Mouse (Mus musculus) small intestine, adult 2 months (tissue): ENCODE data around the gene H2al2a. TPM values are rescaled to one million over a fixed set of nuclear protein-coding genes. Genes with fewer than 3 reads are reported as not detected.

Experiments used
- H3K27ac ChIP-seq: fragments of 200-500 bp; 2 replicates; pipeline ENCODE4 v1.5.1; 2012; ENCODE audit warnings: low read depth, low read length, control low read depth, inconsistent platforms; ENCODE audit not compliant: insufficient read depth
- H3K27me3 ChIP-seq: fragments of 200-500 bp; 2 replicates; pipeline ENCODE4 v1.6.1; 2012; ENCODE audit warnings: mild to moderate bottlenecking, moderate library complexity, low read length, inconsistent platforms; ENCODE audit not compliant: control insufficient read depth, insufficient read depth
- H3K36me3 ChIP-seq: fragments of 200-500 bp; 2 replicates; pipeline ENCODE4 v1.6.1; 2012; ENCODE audit warnings: mild to moderate bottlenecking, low read length, control low read depth, inconsistent platforms; ENCODE audit not compliant: control insufficient read depth, insufficient read depth
- H3K4me1 ChIP-seq: fragments of 200-500 bp; 2 replicates; pipeline ENCODE4 v1.6.1; 2012; ENCODE audit warnings: low read length, inconsistent platforms, mixed read lengths; ENCODE audit not compliant: control insufficient read depth, insufficient read depth, insufficient read length
- H3K4me3 ChIP-seq: fragments of 200-500 bp; 2 replicates; pipeline ENCODE4 v1.5.1; 2012; ENCODE audit warnings: low read depth, mild to moderate bottlenecking, control low read depth, inconsistent platforms, low read length, moderate library complexity
- CTCF ChIP-seq: fragments of 200-500 bp; IDR thresholded peaks from 2 replicates; pipeline ENCODE4 v1.5.1; 2012; ENCODE audit warnings: low read depth, mild to moderate bottlenecking, control low read depth, inconsistent platforms, low read length, moderate library complexity, mixed read lengths; ENCODE audit not compliant: insufficient replicate concordance, insufficient read length; ENCODE audit errors: extremely low read depth
- POLR2A ChIP-seq: fragments of 200-500 bp; IDR thresholded peaks from 2 replicates; pipeline ENCODE4 v1.6.1; 2012; ENCODE audit warnings: low read depth, mild to moderate bottlenecking, control low read depth, inconsistent platforms, low read length, moderate library complexity
- WGBS: fragments of 180-500 bp; shearing (Covaris S2); methylation state at CpG from one replicate; pipeline ENCODE4 v1.1.7; 2018; 5-methylcytosine and 5-hydroxymethylcytosine counted together
- polyA plus RNA-seq: library from polyadenylated mRNA; depleted of rRNA; stranded (reverse); fragments of >200 nt; gene quantifications from 2 replicates; pipeline ENCODE4 v1.2.3, GENCODE M21; 2012; rRNA removed

The H2al2a gene
- polyA plus RNA-seq, 1 experiment: not detected

DNA sequence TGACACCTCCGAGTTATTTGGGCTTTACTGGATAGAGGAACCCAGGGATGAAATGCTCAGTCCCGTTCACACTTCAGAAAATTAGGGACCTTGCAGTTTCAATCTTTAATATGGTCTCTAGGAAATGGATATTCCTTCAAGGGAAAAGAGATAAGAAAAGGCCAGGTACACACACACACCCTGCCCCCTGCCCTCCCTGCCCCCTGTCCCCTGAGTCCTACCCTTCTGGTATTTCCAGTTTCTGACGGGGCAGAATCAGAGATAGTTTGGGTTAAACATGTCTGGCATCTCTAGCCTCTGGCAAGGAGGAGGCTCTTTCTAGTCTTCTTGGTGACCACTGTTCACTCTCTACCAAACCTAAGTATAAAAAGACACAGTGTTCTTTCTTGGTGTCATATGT, 49.9 kb downstream of the H2al2a start:
- Histone ChIP-seq H3K4me1 (no peaks in the 10 kb centered on the region), H3K4me3 (no peak overlapping the region), H3K27me3 (no peaks in the 10 kb centered on the region), H3K27ac (no peak overlapping the region), H3K36me3 (no peaks in the 10 kb centered on the region)
- WGBS: 34% methylated on average over 3 of the region's 3 CpGs
- TF ChIP-seq CTCF (no peak), POLR2A (no peak)

Other genes with a start within 250 kb of the H2al2a start
- gene A930004D18Rik, start 40.8 kb upstream of the H2al2a start, polyA plus RNA-seq: 0.52 and 0.70 TPM in 2 replicates
- gene Skida1, start 52.1 kb upstream of the H2al2a start, polyA plus RNA-seq: 0.23 and 0.63 TPM in 2 replicates
- gene Mllt10, start 58.3 kb upstream of the H2al2a start, polyA plus RNA-seq: 10.1 and 22.4 TPM in 2 replicates